Mouse (Mus musculus): ENCODE results near the gene Cdkn2aip. TPM values are rescaled to one million over a fixed set of nuclear protein-coding genes. Genes with fewer than 3 reads are reported as not detected.

Cdkn2aip gene
- 1 to 10 TPM; 5.0 to 5.2 TPM for total RNA-seq (2021)
- long read RNA-seq, experiment 1, transcript Cdkn2aip-202 (3 exons, 3,393 nt), result major isoform, 9 of 12 reads
- long read RNA-seq, experiment 1, partial matches to known transcripts, result 1 of 12 reads
- long read RNA-seq, experiment 1, other reads (novel, unspliced or antisense), result 0 of 12 reads
- long read RNA-seq, experiment 2, transcript Cdkn2aip-202 (3 exons, 3,393 nt), result major isoform, 6 of 8 reads
- long read RNA-seq, experiment 2, partial matches to known transcripts, result 0 of 8 reads
- long read RNA-seq, experiment 2, other reads (novel, unspliced or antisense), result 0 of 8 reads

DNA sequence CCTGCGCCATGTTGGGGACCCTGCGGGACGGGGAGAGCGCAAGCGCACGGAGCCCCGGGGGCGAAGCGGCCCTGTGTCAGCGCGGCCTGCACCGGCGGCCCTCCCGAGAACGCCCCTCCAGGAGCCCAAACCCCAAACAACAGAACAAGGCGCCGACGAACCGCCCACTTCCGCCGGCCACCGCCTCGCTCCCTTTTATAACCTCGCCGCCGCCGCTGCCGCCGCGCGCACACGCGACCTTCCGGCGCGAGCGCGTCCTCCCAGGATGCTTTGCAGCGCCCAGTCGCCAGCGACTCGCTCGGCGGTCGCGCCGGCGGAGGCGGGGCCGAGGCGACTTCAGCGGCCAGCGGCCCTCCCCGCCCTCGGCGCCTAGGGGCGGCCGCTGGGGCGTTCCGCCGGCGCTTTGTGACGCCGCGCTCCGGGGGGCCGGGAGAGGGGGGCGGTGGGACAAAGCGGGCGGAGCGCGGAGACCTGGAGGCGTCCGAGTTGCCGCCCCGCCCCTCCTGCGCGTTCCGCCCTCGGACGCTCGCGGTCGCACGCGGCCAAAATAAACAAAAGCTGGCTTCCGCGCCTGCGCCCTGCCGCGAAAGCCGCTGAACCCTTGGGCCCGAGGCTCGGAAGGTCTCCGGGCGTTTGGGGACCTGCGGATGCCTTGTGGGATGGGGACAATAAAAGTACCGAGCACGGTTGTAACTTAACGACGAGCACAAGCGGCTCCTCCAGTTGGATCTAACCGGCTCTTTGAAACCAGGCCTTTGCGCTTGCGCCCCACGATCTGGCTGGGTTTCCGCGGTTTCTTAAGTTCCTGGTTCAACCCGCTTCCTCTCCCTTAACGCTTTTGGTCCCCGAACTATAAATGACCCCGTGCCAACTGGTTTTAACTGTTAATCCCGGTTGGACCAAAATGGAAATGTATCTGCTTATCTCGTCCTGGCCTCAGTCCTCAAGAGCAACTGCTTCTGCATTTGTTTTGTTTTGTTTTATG is at the start of gene Cdkn2aip:
Gene Cdkn2aip (minus strand): TSS at position 172 of the 985 bp plus-strand sequence.
- TF ChIP-seq CTCF (IDR thresholded peaks at IDR 0.05), result no peak
- Histone ChIP-seq H3K4me3 (peak within 1 kb of the TSS; percentile 91), H3K27ac (peak within 1 kb of the TSS; percentile 99)
- intact Hi-C loops (cut with DNase I), result loop anchor here (5.0 kb wide), 1 partner anchor 37 kb away; the partner anchor contains the start of gene Ing2
- DNase-seq, result peak; percentile 97

DNA sequence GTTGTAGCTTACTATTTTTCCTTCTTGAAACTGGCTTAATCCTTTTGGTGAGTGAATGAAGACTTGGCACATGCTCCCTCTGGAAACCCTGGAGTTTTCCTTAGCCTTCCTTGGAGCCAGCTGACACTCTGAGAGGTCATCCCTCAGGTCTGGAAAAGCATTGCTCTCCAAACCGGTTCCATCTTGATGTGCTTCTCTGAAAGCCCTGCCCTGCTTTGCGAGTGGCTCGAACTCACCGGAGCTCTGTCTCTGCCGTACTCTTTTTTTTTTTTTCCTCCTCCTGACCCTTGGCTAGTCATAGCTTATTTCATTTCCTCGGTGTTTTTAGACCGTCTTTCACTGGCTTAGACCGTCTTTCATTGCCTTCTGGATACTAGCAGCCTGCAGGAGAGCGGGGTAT is 49.5 kb upstream of the Cdkn2aip start:
- peak overlapping the region; percentile 65 for H3K27ac ChIP-seq
- DNase-seq, result peak; percentile 34
- intact Hi-C loops (cut with DNase I), result no loop called here

DNA sequence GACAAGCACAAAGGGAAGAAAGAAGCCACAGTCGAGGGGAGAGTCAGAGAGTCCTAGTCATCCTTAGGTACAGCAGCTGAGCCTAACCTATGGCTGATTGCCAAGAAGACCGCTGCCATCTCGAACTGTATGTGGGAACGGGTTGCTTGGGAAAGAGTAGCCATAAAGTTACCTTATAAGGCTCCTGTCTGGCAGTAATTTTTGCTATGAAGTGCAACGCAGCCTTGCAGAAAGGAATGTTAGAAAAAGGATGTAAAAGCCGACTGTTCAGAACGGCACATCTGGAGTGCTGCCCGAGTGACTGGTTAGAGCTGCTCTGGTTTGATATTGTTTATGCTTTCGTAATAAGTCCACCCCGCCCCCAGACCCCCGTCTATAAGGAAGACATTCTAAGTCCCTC is 47.0 kb upstream of the Cdkn2aip start:
- no peak for DNase-seq
- Histone ChIP-seq H3K4me3 (no peak overlapping the region), H3K27ac (no peak overlapping the region)
- no peak for TF ChIP-seq CTCF (IDR thresholded peaks at IDR 0.05)
- intact Hi-C loops (cut with DNase I), result no loop called here

More for the DNA sequence above, 49.5 kb upstream of the Cdkn2aip start:
- no peak for TF ChIP-seq CTCF (IDR thresholded peaks at IDR 0.05)
- peak overlapping the region; percentile 59 for H3K4me3 ChIP-seq

DNA sequence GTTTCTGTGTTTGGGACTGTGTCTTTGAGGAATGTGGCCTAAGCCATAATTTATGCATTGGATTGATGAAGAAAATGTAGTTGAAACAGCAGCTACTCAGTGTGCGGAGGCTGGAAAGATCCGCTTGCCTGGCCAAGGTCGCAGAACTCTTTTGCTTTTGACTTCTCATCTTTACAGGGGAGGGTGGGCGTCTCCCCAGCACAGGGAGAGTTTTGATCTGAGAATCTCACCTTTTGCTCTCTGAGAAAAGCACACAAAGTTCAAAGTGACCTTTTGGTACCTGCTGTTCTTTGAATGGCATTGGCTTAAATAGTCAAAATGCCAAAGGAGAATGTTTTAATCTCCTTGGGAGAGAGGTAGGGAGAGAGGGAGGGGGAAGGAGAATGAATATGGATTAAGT is 46.5 kb upstream of the Cdkn2aip start:
- no peak for TF ChIP-seq CTCF (IDR thresholded peaks at IDR 0.05)
- intact Hi-C loops (cut with DNase I), result no loop called here
- DNase-seq, result no peak
- Histone ChIP-seq H3K4me3 (no peak overlapping the region), H3K27ac (no peak overlapping the region)

DNA sequence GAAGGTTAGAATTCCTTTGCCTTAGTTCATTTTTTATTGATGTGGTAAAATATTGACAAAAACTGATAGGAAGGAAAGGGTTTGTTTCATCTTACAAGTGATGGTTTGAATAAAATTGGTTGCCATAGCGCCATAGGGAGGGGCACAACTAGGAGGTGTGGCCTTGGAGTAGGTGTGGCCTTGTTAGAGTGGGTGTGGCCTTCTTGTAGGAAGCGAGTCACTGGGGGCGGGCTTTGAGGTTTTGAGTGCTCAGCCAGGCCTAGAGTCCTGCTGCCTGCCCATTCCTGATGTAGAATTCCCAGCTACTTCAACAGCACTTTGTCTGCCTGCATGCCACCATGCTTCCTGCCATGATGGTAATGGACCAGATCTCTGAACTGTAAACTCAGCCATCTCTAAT is 39.4 kb upstream of the Cdkn2aip start:
- Histone ChIP-seq H3K27ac (no peak overlapping the region), H3K4me3 (no peak overlapping the region)
- DNase-seq, result no peak
- no peak for TF ChIP-seq CTCF (IDR thresholded peaks at IDR 0.05)
- intact Hi-C loops (cut with DNase I), result no loop called here

DNA sequence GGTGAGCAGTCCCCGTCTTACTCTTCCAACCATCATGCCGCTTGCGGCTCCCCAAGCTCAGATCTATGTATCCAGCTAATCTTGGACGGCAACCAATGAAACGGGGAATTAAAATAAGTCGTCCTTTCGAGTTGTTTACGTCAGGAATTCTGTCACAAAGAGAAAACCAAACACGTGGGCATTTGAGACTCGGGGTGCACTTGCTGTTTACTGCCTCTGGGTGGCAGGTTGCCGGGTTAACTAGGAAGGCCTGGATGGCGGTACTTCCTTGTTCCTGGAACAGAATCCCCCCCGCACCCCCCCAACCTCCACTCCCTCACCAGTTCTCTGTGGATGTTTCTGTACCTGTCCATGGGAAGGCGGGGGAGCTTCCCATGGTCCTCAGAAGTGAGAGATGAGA is 36.4 kb upstream of the Cdkn2aip start:
- no peak overlapping the region for H3K4me3 ChIP-seq
- intact Hi-C loops (cut with DNase I), result no loop called here
- peak; percentile 38 for TF ChIP-seq CTCF (IDR thresholded peaks at IDR 0.05)
- no peak overlapping the region for H3K27ac ChIP-seq
- no peak for DNase-seq

DNA sequence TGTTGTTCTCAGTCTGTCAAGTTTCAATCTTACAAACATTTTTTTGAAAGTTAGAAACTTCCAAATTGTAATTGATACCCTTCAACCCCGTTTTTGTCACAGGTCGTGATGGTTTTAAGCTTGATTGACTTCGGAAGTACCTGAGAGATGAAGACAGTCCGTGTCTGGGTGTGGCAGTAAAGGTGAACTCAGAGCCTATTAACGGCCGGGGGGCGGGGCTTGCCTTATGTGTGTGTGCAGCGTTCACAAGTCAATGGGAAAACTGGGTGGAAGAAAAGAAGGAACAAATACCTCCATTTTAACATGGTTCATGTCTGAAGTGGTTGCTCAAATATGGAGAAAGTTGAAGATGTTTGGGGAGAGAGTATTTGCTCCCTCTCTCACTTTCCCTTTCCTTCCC is 35.8 kb upstream of the Cdkn2aip start:
- TF ChIP-seq CTCF (IDR thresholded peaks at IDR 0.05), result no peak
- H3K4me3 ChIP-seq, result no peak overlapping the region
- H3K27ac ChIP-seq, result no peak overlapping the region
- intact Hi-C loops (cut with DNase I), result no loop called here
- DNase-seq, result no peak

DNA sequence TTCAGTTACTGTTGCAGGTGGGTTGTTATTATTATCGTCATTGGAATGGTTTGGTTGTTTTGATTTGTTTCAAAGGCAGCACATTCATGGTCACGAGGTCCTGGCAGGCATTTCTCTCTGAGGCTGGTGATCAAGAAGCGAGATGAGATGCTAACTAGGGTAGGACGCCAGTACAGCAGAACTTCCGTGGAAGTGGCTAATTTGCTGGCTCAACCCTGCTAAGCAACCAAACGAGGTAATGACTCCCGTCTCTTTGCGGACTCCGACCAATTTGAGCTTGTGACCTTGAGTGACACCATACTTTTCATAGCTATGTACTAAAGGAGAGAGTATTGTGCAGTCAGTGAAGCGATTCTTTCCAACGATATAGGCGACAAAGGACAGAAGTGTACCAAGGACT is 32.6 kb upstream of the Cdkn2aip start:
- no peak for TF ChIP-seq CTCF (IDR thresholded peaks at IDR 0.05)
- DNase-seq, result no peak
- intact Hi-C loops (cut with DNase I), result no loop called here
- Histone ChIP-seq H3K27ac (no peak overlapping the region), H3K4me3 (no peak overlapping the region)

DNA sequence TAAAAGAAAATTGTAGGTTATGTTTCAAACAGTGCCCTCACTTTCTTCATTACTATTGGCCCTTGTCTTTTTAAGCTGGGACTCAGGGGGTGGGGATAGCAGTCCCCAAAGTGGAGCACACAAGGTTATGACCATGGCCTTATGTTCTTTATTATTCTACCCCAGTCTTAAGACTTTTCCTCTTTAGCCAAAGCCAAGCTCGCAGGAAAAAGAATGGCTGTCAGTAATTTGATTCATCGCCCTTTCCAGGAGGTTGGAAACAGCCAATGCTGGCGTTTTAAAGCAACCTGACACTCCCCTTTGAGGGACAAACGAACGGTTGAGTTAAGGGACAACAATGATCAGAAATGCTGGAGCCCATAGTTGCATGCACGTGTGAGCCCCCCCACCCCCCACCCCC is 32.1 kb upstream of the Cdkn2aip start:
- Histone ChIP-seq H3K27ac (no peak overlapping the region), H3K4me3 (no peak overlapping the region)
- DNase-seq, result no peak
- no peak for TF ChIP-seq CTCF (IDR thresholded peaks at IDR 0.05)
- intact Hi-C loops (cut with DNase I), result no loop called here

DNA sequence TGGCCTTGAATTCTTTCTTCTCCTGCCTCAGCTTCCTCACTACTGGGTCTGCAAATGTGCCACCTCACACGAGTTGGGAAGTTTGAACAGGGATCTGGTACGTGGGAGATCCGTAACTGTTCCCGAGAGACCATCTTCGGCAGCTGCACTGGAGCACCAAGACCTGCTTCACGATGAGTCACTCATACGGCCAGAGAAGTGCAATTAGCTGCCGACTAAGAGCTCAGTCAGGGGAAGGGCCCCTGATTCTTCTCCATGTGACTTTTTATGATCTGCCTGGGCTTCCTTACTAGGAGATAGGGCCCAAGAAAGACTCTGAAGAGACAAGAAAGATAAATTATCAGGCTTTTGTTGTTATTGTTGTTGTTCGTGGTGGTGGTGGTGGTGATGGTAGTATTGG is 31.1 kb upstream of the Cdkn2aip start:
- Histone ChIP-seq H3K4me3 (no peak overlapping the region), H3K27ac (no peak overlapping the region)
- no peak for TF ChIP-seq CTCF (IDR thresholded peaks at IDR 0.05)
- intact Hi-C loops (cut with DNase I), result loop anchor here (5.0 kb wide), 1 partner anchor 107 kb away; no protein-coding TSS in a partner anchor
- no peak for DNase-seq

DNA sequence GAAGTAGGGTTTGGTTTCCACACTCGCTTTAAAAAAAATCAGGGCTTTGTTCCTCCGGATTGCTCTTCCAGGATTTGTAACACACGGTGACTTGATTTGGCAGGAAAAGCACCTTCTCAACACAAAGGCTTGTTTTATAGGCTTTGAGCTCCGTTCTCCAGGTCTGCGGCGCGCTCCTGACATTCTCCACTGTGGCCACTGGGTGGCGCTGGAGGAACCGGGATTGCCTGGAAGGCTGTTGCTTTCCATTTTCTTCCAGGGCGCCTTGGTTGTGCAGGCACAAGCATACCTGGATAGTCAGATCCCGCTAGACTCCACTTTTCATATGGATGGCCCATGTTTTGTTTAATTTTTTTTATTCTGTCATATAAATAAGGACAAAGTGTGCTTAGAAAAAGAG is 29.7 kb upstream of the Cdkn2aip start:
- peak; percentile 98 for TF ChIP-seq CTCF (IDR thresholded peaks at IDR 0.05)
- H3K27ac ChIP-seq, result peak overlapping the region; percentile 3; the same call in 1 of the 2 replicates
- peak; percentile 87 for DNase-seq
- no peak overlapping the region for H3K4me3 ChIP-seq
- intact Hi-C loops (cut with DNase I), result loop anchor here (2.0 to 5.0 kb wide), 2 partner anchors 109 to 273 kb away; no protein-coding TSS in a partner anchor

DNA sequence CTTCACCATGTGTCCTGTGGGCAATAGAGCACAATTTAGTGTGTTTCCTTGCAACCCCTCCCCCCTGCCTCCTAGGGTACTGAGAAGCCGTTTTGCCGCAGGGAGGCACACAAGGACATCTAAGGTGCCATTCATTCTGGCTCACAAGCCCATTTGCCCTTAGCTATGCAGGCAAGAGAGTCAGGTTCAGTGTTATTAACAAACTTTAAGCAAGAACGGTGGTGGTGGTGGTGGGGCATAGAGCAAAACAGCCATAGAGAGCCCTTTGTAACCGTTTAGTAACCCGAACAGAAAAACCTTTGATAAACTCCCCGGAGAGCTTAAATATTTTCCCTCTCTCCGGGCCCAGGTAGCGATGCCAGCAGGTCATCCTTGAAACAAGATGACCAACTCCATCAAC is 29.3 kb upstream of the Cdkn2aip start:
- intact Hi-C loops (cut with DNase I), result loop anchor here (2.0 to 5.0 kb wide), 2 partner anchors 109 to 274 kb away; no protein-coding TSS in a partner anchor
- no peak overlapping the region for H3K4me3 ChIP-seq
- TF ChIP-seq CTCF (IDR thresholded peaks at IDR 0.05), result no peak
- DNase-seq, result no peak
- H3K27ac ChIP-seq, result peak overlapping the region; percentile 3; the same call in 1 of the 2 replicates

DNA sequence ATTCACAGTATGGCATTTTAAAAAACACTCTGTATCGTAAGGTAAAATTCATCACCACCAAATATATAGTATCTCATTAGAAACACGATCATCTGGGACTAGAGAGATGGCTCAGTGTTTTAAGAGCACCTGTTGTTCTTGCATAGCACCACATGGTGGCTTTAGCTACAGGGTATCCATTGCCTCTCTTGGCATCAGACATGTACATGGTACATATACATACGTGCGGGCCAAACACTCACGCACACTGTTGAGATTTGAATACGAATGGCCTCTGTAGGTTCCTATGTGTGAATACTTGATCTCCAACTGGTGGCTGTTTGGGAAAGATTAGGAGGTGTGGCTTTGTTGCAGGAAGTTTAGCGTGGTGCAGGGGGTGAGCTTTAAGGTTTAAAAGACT is 28.6 kb upstream of the Cdkn2aip start:
- DNase-seq, result no peak
- Histone ChIP-seq H3K4me3 (no peak overlapping the region), H3K27ac (no peak overlapping the region)
- intact Hi-C loops (cut with DNase I), result loop anchor here (2.0 to 5.0 kb wide), 2 partner anchors 110 to 274 kb away; no protein-coding TSS in a partner anchor
- TF ChIP-seq CTCF (IDR thresholded peaks at IDR 0.05), result no peak

Measured in gastrocnemius, adult 2 months (tissue).